Mouse (Mus musculus): ENCODE measurements around the gene Adgra1. TPM values are rescaled to one million over a fixed set of nuclear protein-coding genes. Genes with fewer than 3 reads are reported as not detected.

Gene Adgra1
- polyA plus RNA-seq, 1 experiment from 2014 or later: 1.2 TPM

- Histone ChIP-seq H3K27ac (no peak within 1 kb of the TSS), H3K4me1 (no peaks in the 10 kb centered on the region), H3K4me3 (peak within 1 kb of the TSS; percentile 49), H3K27me3 (peaks cover 49% of the 10 kb centered on the region), H3K36me3 (no peaks in the 10 kb centered on the region), H3K9me3 (no peaks in the 10 kb centered on the region), H3K4me2 (replicated peaks) (peak within 1 kb of the TSS; percentile 94), H3K9ac (peak within 1 kb of the TSS; percentile 47; the same call in 1 of the 2 replicates)
- 0 out of 2 replicates have a peak, but pooled peaks have one; percentile 61 for ATAC-seq (ENCODE audit: insufficient number of reproducible peaks, insufficient read depth, low FRiP score, low TSS enrichment)
- 2% methylated on average over 50 of the region's 50 CpGs for WGBS
Measured at GRCm38 (mm10) chr7:139894655-139895557, 60.9 kb downstream of the Adgra1 start, which contains the start of gene Kndc1. Gene Kndc1 (plus strand): TSS chr7:139894696.

GRCm38 (mm10) chr7:139896271-139896670 lies 62.3 kb downstream of the Adgra1 start:
- H3K4me2 ChIP-seq (replicated peaks): no peak overlapping the region
- H3K36me3 ChIP-seq: no peaks in the 10 kb centered on the region
- 79% methylated on average over 7 of the region's 7 CpGs for WGBS
- H3K9me3 ChIP-seq: no peaks in the 10 kb centered on the region
- H3K4me1 ChIP-seq: no peaks in the 10 kb centered on the region
- H3K27ac ChIP-seq: no peak overlapping the region
- H3K4me3 ChIP-seq: no peak overlapping the region
- ATAC-seq (ENCODE audit: insufficient number of reproducible peaks, insufficient read depth, low FRiP score, low TSS enrichment): no peak
- no peak overlapping the region for H3K9ac ChIP-seq
- H3K27me3 ChIP-seq: peaks cover 49% of the 10 kb centered on the region

GRCm38 (mm10) chr7:139896796-139897195 lies 62.8 kb downstream of the Adgra1 start:
- Histone ChIP-seq H3K27ac (no peak overlapping the region), H3K4me2 (replicated peaks) (no peak overlapping the region), H3K4me3 (no peak overlapping the region), H3K27me3 (peaks cover 49% of the 10 kb centered on the region), H3K36me3 (no peaks in the 10 kb centered on the region), H3K9me3 (no peaks in the 10 kb centered on the region), H3K9ac (no peak overlapping the region), H3K4me1 (no peaks in the 10 kb centered on the region)
- ATAC-seq (ENCODE audit: insufficient number of reproducible peaks, insufficient read depth, low FRiP score, low TSS enrichment): no peak
- WGBS: 81% methylated on average over 7 of the region's 7 CpGs

GRCm38 (mm10) chr7:139898606-139899005 lies 64.6 kb downstream of the Adgra1 start:
- no peak for ATAC-seq (ENCODE audit: insufficient number of reproducible peaks, insufficient read depth, low FRiP score, low TSS enrichment)
- Histone ChIP-seq H3K4me1 (no peaks in the 10 kb centered on the region), H3K4me2 (replicated peaks) (no peak overlapping the region), H3K27ac (no peak overlapping the region), H3K27me3 (peaks cover 47% of the 10 kb centered on the region), H3K9ac (no peak overlapping the region), H3K4me3 (no peak overlapping the region), H3K9me3 (no peaks in the 10 kb centered on the region), H3K36me3 (no peaks in the 10 kb centered on the region)
- 65% methylated on average over 2 of the region's 2 CpGs for WGBS

GRCm38 (mm10) chr7:139899505-139899904 lies 65.5 kb downstream of the Adgra1 start:
- H3K4me3 ChIP-seq: no peak overlapping the region
- H3K27ac ChIP-seq: no peak overlapping the region
- no peaks in the 10 kb centered on the region for H3K9me3 ChIP-seq
- H3K27me3 ChIP-seq: peaks cover 38% of the 10 kb centered on the region
- no peak for ATAC-seq (ENCODE audit: insufficient number of reproducible peaks, insufficient read depth, low FRiP score, low TSS enrichment)
- no peak overlapping the region for H3K9ac ChIP-seq
- H3K4me1 ChIP-seq: no peaks in the 10 kb centered on the region
- no peaks in the 10 kb centered on the region for H3K36me3 ChIP-seq
- H3K4me2 ChIP-seq (replicated peaks): no peak overlapping the region
- WGBS: 83% methylated on average over 7 of the region's 7 CpGs

GRCm38 (mm10) chr7:139900456-139900855 lies 66.5 kb downstream of the Adgra1 start:
- H3K9ac ChIP-seq: no peak overlapping the region
- H3K9me3 ChIP-seq: no peaks in the 10 kb centered on the region
- no peaks in the 10 kb centered on the region for H3K4me1 ChIP-seq
- ATAC-seq (ENCODE audit: insufficient number of reproducible peaks, insufficient read depth, low FRiP score, low TSS enrichment): no peak
- 91% methylated on average over 7 of the region's 7 CpGs for WGBS
- H3K27me3 ChIP-seq: peaks cover 28% of the 10 kb centered on the region
- H3K4me3 ChIP-seq: no peak overlapping the region
- H3K36me3 ChIP-seq: no peaks in the 10 kb centered on the region
- H3K4me2 ChIP-seq (replicated peaks): no peak overlapping the region
- no peak overlapping the region for H3K27ac ChIP-seq

- Histone ChIP-seq H3K27ac (no peak overlapping the region), H3K9me3 (no peaks in the 10 kb centered on the region), H3K36me3 (no peaks in the 10 kb centered on the region), H3K4me3 (no peak overlapping the region), H3K4me2 (replicated peaks) (no peak overlapping the region), H3K27me3 (peaks cover 24% of the 10 kb centered on the region), H3K4me1 (0 out of 2 replicates have a peak, but pooled peaks cover 4% of the 10 kb centered on the region), H3K9ac (no peak overlapping the region)
- no peak for ATAC-seq (ENCODE audit: insufficient number of reproducible peaks, insufficient read depth, low FRiP score, low TSS enrichment)
- 79% methylated on average over 6 of the region's 6 CpGs for WGBS
Measured at GRCm38 (mm10) chr7:139900896-139901295, 66.9 kb downstream of the Adgra1 start.

GRCm38 (mm10) chr7:139901981-139902380 lies 68.0 kb downstream of the Adgra1 start:
- Histone ChIP-seq H3K36me3 (no peaks in the 10 kb centered on the region), H3K9ac (no peak overlapping the region), H3K4me2 (replicated peaks) (no peak overlapping the region), H3K4me3 (no peak overlapping the region), H3K4me1 (0 out of 2 replicates have a peak, but pooled peaks cover 6% of the 10 kb centered on the region), H3K27ac (no peak overlapping the region), H3K27me3 (peaks cover 13% of the 10 kb centered on the region; the same call in 1 of the 2 replicates), H3K9me3 (no peaks in the 10 kb centered on the region)
- WGBS: 45% methylated on average over 1 of the region's 1 CpGs
- ATAC-seq (ENCODE audit: insufficient number of reproducible peaks, insufficient read depth, low FRiP score, low TSS enrichment): no peak

- WGBS: 29% methylated on average over 6 of the region's 6 CpGs
- no peak overlapping the region for H3K27ac ChIP-seq
- no peak overlapping the region for H3K4me3 ChIP-seq
- H3K9me3 ChIP-seq: no peaks in the 10 kb centered on the region
- H3K4me1 ChIP-seq: peaks cover 6% of the 10 kb centered on the region; the same call in 1 of the 2 replicates
- H3K9ac ChIP-seq: no peak overlapping the region
- no peak overlapping the region for H3K4me2 ChIP-seq (replicated peaks)
- H3K27me3 ChIP-seq: peaks cover 5% of the 10 kb centered on the region; the same call in 1 of the 2 replicates
- no peaks in the 10 kb centered on the region for H3K36me3 ChIP-seq
- ATAC-seq (ENCODE audit: insufficient number of reproducible peaks, insufficient read depth, low FRiP score, low TSS enrichment): no peak
Measured at GRCm38 (mm10) chr7:139905261-139905660, 71.3 kb downstream of the Adgra1 start.

- H3K4me1 ChIP-seq: peaks cover 6% of the 10 kb centered on the region; the same call in 1 of the 2 replicates
- H3K36me3 ChIP-seq: no peaks in the 10 kb centered on the region
- no peak for ATAC-seq (ENCODE audit: insufficient number of reproducible peaks, insufficient read depth, low FRiP score, low TSS enrichment)
- 0 out of 2 replicates have a peak overlapping the region, but pooled peaks have one; percentile 16 for H3K4me2 ChIP-seq (replicated peaks)
- no peaks in the 10 kb centered on the region for H3K9me3 ChIP-seq
- 1% methylated on average over 6 of the region's 6 CpGs for WGBS
- no peak overlapping the region for H3K9ac ChIP-seq
- peaks cover 5% of the 10 kb centered on the region; the same call in 1 of the 2 replicates for H3K27me3 ChIP-seq
- H3K27ac ChIP-seq: no peak overlapping the region
- no peak overlapping the region for H3K4me3 ChIP-seq
Measured at GRCm38 (mm10) chr7:139905661-139906060, 71.7 kb downstream of the Adgra1 start.

- Histone ChIP-seq H3K4me3 (no peak overlapping the region), H3K9me3 (no peaks in the 10 kb centered on the region), H3K4me2 (replicated peaks) (no peak overlapping the region), H3K9ac (no peak overlapping the region), H3K4me1 (peaks cover 6% of the 10 kb centered on the region; the same call in 1 of the 2 replicates), H3K27me3 (peaks cover 6% of the 10 kb centered on the region), H3K27ac (no peak overlapping the region), H3K36me3 (no peaks in the 10 kb centered on the region)
- no peak for ATAC-seq (ENCODE audit: insufficient number of reproducible peaks, insufficient read depth, low FRiP score, low TSS enrichment)
- WGBS: 55% methylated on average over 5 of the region's 5 CpGs
Measured at GRCm38 (mm10) chr7:139908176-139908575, 74.2 kb downstream of the Adgra1 start.

- Histone ChIP-seq H3K4me3 (no peak overlapping the region), H3K4me2 (replicated peaks) (no peak overlapping the region), H3K4me1 (peaks cover 7% of the 10 kb centered on the region; the same call in 1 of the 2 replicates), H3K9me3 (no peaks in the 10 kb centered on the region), H3K27ac (no peak overlapping the region), H3K9ac (no peak overlapping the region), H3K27me3 (peaks cover 18% of the 10 kb centered on the region), H3K36me3 (no peaks in the 10 kb centered on the region)
- ATAC-seq (ENCODE audit: insufficient number of reproducible peaks, insufficient read depth, low FRiP score, low TSS enrichment): no peak
- 50% methylated on average over 6 of the region's 6 CpGs for WGBS
Measured at GRCm38 (mm10) chr7:139909469-139909868, 75.5 kb downstream of the Adgra1 start.
